Mouse (Mus musculus) small intestine, adult 2 months (tissue): ENCODE data around the gene Smc1a. TPM values are rescaled to one million over a fixed set of nuclear protein-coding genes. Genes with fewer than 3 reads are reported as not detected.
"Not testable (repeated sequence)": the region's sequence is repeated elsewhere in the genome, so short reads cannot be mapped to it uniquely, and the experiment has no call there.

ENCODE experiments used
- H3K27ac ChIP-seq: fragments of 200-500 bp; 2 replicates; pipeline ENCODE4 v1.5.1; 2012; ENCODE audit warnings: low read depth, low read length, control low read depth, inconsistent platforms; ENCODE audit not compliant: insufficient read depth
- H3K27me3 ChIP-seq: fragments of 200-500 bp; 2 replicates; pipeline ENCODE4 v1.6.1; 2012; ENCODE audit warnings: mild to moderate bottlenecking, moderate library complexity, low read length, inconsistent platforms; ENCODE audit not compliant: control insufficient read depth, insufficient read depth
- H3K36me3 ChIP-seq: fragments of 200-500 bp; 2 replicates; pipeline ENCODE4 v1.6.1; 2012; ENCODE audit warnings: mild to moderate bottlenecking, low read length, control low read depth, inconsistent platforms; ENCODE audit not compliant: control insufficient read depth, insufficient read depth
- H3K4me1 ChIP-seq: fragments of 200-500 bp; 2 replicates; pipeline ENCODE4 v1.6.1; 2012; ENCODE audit warnings: low read length, inconsistent platforms, mixed read lengths; ENCODE audit not compliant: control insufficient read depth, insufficient read depth, insufficient read length
- H3K4me3 ChIP-seq: fragments of 200-500 bp; 2 replicates; pipeline ENCODE4 v1.5.1; 2012; ENCODE audit warnings: low read depth, mild to moderate bottlenecking, control low read depth, inconsistent platforms, low read length, moderate library complexity
- CTCF ChIP-seq: fragments of 200-500 bp; IDR thresholded peaks from 2 replicates; pipeline ENCODE4 v1.5.1; 2012; ENCODE audit warnings: low read depth, mild to moderate bottlenecking, control low read depth, inconsistent platforms, low read length, moderate library complexity, mixed read lengths; ENCODE audit not compliant: insufficient replicate concordance, insufficient read length; ENCODE audit errors: extremely low read depth
- POLR2A ChIP-seq: fragments of 200-500 bp; IDR thresholded peaks from 2 replicates; pipeline ENCODE4 v1.6.1; 2012; ENCODE audit warnings: low read depth, mild to moderate bottlenecking, control low read depth, inconsistent platforms, low read length, moderate library complexity
- WGBS: fragments of 180-500 bp; shearing (Covaris S2); methylation state at CpG from one replicate; pipeline ENCODE4 v1.1.7; 2018; 5-methylcytosine and 5-hydroxymethylcytosine counted together
- polyA plus RNA-seq: library from polyadenylated mRNA; depleted of rRNA; stranded (reverse); fragments of >200 nt; gene quantifications from 2 replicates; pipeline ENCODE4 v1.2.3, GENCODE M21; 2012; rRNA removed

The Smc1a gene
- polyA plus RNA-seq, 1 experiment = 10.4 TPM

- Histone ChIP-seq H3K4me3 (no peak overlapping the region), H3K27ac (no peak overlapping the region), H3K4me1 (no peaks in the 10 kb centered on the region), H3K27me3 (no peaks in the 10 kb centered on the region), H3K36me3 (peaks cover 12% of the 10 kb centered on the region)
- TF ChIP-seq CTCF = no peak
- no peak for TF ChIP-seq POLR2A
- WGBS = 59% methylated on average over 2 of the region's 2 CpGs
These were observed 49.4 kb downstream of the Smc1a start for GRCm38 (mm10) chrX:152065674-152066073.

GRCm38 (mm10) chrX:152067789-152068188 is 51.6 kb downstream of the Smc1a start:
- 41% methylated on average over 1 of the region's 1 CpGs for WGBS
- no peaks in the 10 kb centered on the region for H3K4me1 ChIP-seq
- no peaks in the 10 kb centered on the region for H3K36me3 ChIP-seq
- H3K4me3 ChIP-seq = no peak overlapping the region
- TF ChIP-seq CTCF (no peak), POLR2A (no peak)
- H3K27me3 ChIP-seq = no peaks in the 10 kb centered on the region
- no peak overlapping the region for H3K27ac ChIP-seq

- H3K27ac ChIP-seq, H3K4me1 ChIP-seq, H3K36me3 ChIP-seq, H3K27me3 ChIP-seq, H3K4me3 ChIP-seq: not testable (repeated sequence)
- 37% methylated on average over 7 of the region's 7 CpGs for WGBS
These were observed 73.8 kb downstream of the Smc1a start for GRCm38 (mm10) chrX:152089832-152090614.

- Histone ChIP-seq H3K4me3 (no peak overlapping the region), H3K27ac (no peak overlapping the region), H3K4me1 (no peaks in the 10 kb centered on the region), H3K27me3 (no peaks in the 10 kb centered on the region), H3K36me3 (no peaks in the 10 kb centered on the region)
- WGBS = 58% methylated on average over 1 of the region's 1 CpGs
- no peak for TF ChIP-seq CTCF
- no peak for TF ChIP-seq POLR2A
These were observed 81.3 kb downstream of the Smc1a start for GRCm38 (mm10) chrX:152097572-152097971.

Other genes starting within 250 kb of the Smc1a start
- gene Huwe1, start 215.6 kb upstream of the Smc1a start, polyA plus RNA-seq = 28.7 and 36.2 TPM in 2 replicates
- 30.7 and 33.8 TPM in 2 replicates for gene Hsd17b10, start 14.6 kb upstream of the Smc1a start, polyA plus RNA-seq
- gene Ribc1, start 133 bp upstream of the Smc1a start, polyA plus RNA-seq = 0.33 and 0.67 TPM in 2 replicates
- gene Iqsec2, start 127.8 kb downstream of the Smc1a start, polyA plus RNA-seq = 9.2 and 16.1 TPM in 2 replicates
- gene Kdm5c, start 216.6 kb downstream of the Smc1a start, polyA plus RNA-seq = 48.5 and 57.5 TPM in 2 replicates